Mouse (Mus musculus) frontal cortex, postnatal 36 days (tissue): ENCODE data around the gene Ramac.

Experiments
- DNase-seq, 2 experiments: peaks; one replicate each; pipeline ENCODE4 v3.0.0; 2022; ENCODE audit warnings: low spot score in 2 of 2

The Ramac gene

GRCm38 (mm10) chr7:81762180-81763109 lies at the start of gene Ramac:
TSS of gene Ramac (plus strand) at chr7:81762925.
- peak; percentile 78 to 82 for DNase-seq

- no peak for DNase-seq
Observed at GRCm38 (mm10) chr7:81718657-81719056, 44.1 kb upstream of the Ramac start.

GRCm38 (mm10) chr7:81719216-81719661 lies 43.5 kb upstream of the Ramac start:
- no peak for DNase-seq

- no peak for DNase-seq
Observed at GRCm38 (mm10) chr7:81721271-81721670, 41.5 kb upstream of the Ramac start.

- no peak for DNase-seq
Observed at GRCm38 (mm10) chr7:81723851-81724250, 38.9 kb upstream of the Ramac start.

GRCm38 (mm10) chr7:81725986-81726727 lies 36.6 kb upstream of the Ramac start:
- no peak for DNase-seq

GRCm38 (mm10) chr7:81726728-81727005 lies 36.1 kb upstream of the Ramac start:
- no peak for DNase-seq

- no peak for DNase-seq
Observed at GRCm38 (mm10) chr7:81727716-81728115, 35.0 kb upstream of the Ramac start.

- DNase-seq, result no peak
Observed at GRCm38 (mm10) chr7:81729787-81730186, 32.9 kb upstream of the Ramac start.

- peak; percentile 57 to 68 for DNase-seq
Observed at GRCm38 (mm10) chr7:81731181-81731651, 31.5 kb upstream of the Ramac start.

GRCm38 (mm10) chr7:81732183-81733089 lies 30.3 kb upstream of the Ramac start:
- no peak for DNase-seq

GRCm38 (mm10) chr7:81735300-81736048 lies 27.3 kb upstream of the Ramac start:
- DNase-seq, result no peak

GRCm38 (mm10) chr7:81738720-81739385 lies 23.9 kb upstream of the Ramac start:
- no peak for DNase-seq

- no peak for DNase-seq
Observed at GRCm38 (mm10) chr7:81740010-81740409, 22.7 kb upstream of the Ramac start.

- no peak for DNase-seq
Observed at GRCm38 (mm10) chr7:81744145-81744544, 18.6 kb upstream of the Ramac start.

- no peak for DNase-seq
Observed at GRCm38 (mm10) chr7:81747956-81748355, 14.8 kb upstream of the Ramac start.

GRCm38 (mm10) chr7:81763110-81763845 lies 553 bp downstream of the Ramac start:
- no peak for DNase-seq

- DNase-seq, result no peak
Observed at GRCm38 (mm10) chr7:81772786-81773539, 10.2 kb downstream of the Ramac start.

GRCm38 (mm10) chr7:81775325-81775724 lies 12.6 kb downstream of the Ramac start:
- no peak for DNase-seq
